Mouse (Mus musculus) lung, postnatal 0 days (tissue): ENCODE measurements around the gene Erp44.

Source experiments
- CTCF ChIP-seq: IDR thresholded peaks from 2 replicates; pipeline ENCODE4 v1.5.1; 2016; ENCODE audit warnings: antibody characterized with exemption, mild to moderate bottlenecking
- EP300 ChIP-seq: IDR thresholded peaks from 2 replicates; pipeline ENCODE4 v1.6.1; 2016; ENCODE audit warnings: antibody characterized with exemption, mild to moderate bottlenecking, control low read depth

GRCm38 (mm10) chr4:48242482-48242881, 36.9 kb downstream of the Erp44 start:
- no peak for TF ChIP-seq CTCF
- TF ChIP-seq EP300, result no peak
